Mouse (Mus musculus) MEL (cell line): ENCODE data around the gene Tas2r143. TPM values are rescaled to one million over a fixed set of nuclear protein-coding genes. Genes with fewer than 3 reads are reported as not detected.

Source experiments
- DNase-seq: peaks from one replicate; pipeline ENCODE4 v3.0.0; 2011; ENCODE audit warnings: low read depth, low spot score
- H3K27ac ChIP-seq: 2 replicates; pipeline ENCODE4 v1.5.1; 2012; ENCODE audit warnings: low read depth, mild to moderate bottlenecking, control low read depth, low read length, moderate library complexity; ENCODE audit not compliant: control insufficient read depth
- H3K27me3 ChIP-seq, 2 experiments: fragments of 150-350 bp in 1 of 2; sonication (generic) in 1 of 2; 2 replicates each; pipeline ENCODE4 v1.6.1; 2012; ENCODE audit warnings: low read length in 2 of 2, mild to moderate bottlenecking in 2 of 2, improper control_type of control experiment in 1 of 2, moderate library complexity in 1 of 2; ENCODE audit not compliant: insufficient read depth in 2 of 2, control insufficient read depth in 1 of 2
- H3K36me3 ChIP-seq, 2 experiments: 2 replicates each; pipeline ENCODE4 v1.6.1; 2012 to 2014; ENCODE audit warnings: low read length in 2 of 2, improper control_type of control experiment in 1 of 2, inconsistent platforms in 1 of 2, mild to moderate bottlenecking in 1 of 2; ENCODE audit not compliant: insufficient read depth in 2 of 2, control insufficient read depth in 1 of 2
- H3K4me1 ChIP-seq, 2 experiments: fragments of 150-350 bp in 1 of 2; sonication (generic) in 1 of 2; 2 replicates each; pipeline ENCODE4 v1.6.1; 2012; ENCODE audit warnings: low read length in 2 of 2, improper control_type of control experiment in 1 of 2, mild to moderate bottlenecking in 1 of 2; ENCODE audit not compliant: insufficient read depth in 2 of 2, control insufficient read depth in 1 of 2
- H3K4me3 ChIP-seq, 2 experiments: fragments of 150-350 bp in 1 of 2; sonication (generic) in 1 of 2; 2 replicates each; pipeline ENCODE4 v1.5.1; 2012; ENCODE audit warnings: low read depth in 2 of 2, low read length in 2 of 2, mild to moderate bottlenecking in 2 of 2, moderate library complexity in 2 of 2, control low read depth in 1 of 2, improper control_type of control experiment in 1 of 2; ENCODE audit not compliant: control insufficient read depth in 1 of 2, insufficient read depth in 1 of 2
- H3K79me2 ChIP-seq: 2 replicates; pipeline ENCODE4 v1.6.1; 2012; ENCODE audit warnings: mild to moderate bottlenecking, low read length, moderate library complexity; ENCODE audit not compliant: control insufficient read depth, poor library complexity, insufficient read depth
- H3K9ac ChIP-seq: 2 replicates; pipeline ENCODE4 v1.6.1; 2012; ENCODE audit warnings: low read depth, mild to moderate bottlenecking, control low read depth, low read length, moderate library complexity; ENCODE audit not compliant: control insufficient read depth, poor library complexity, severe bottlenecking
- H3K9me3 ChIP-seq: fragments of 150-350 bp; sonication (generic); replicated peaks from 2 replicates; pipeline ENCODE4 v1.6.1; 2012; ENCODE audit warnings: mild to moderate bottlenecking, low read length, improper control_type of control experiment, moderate library complexity; ENCODE audit not compliant: insufficient read depth
- CHD2 ChIP-seq: IDR thresholded peaks from 2 replicates; pipeline ENCODE4 v1.6.1; 2011; ENCODE audit warnings: low read length, improper control_type of control experiment
- E2F4 ChIP-seq: IDR thresholded peaks from 2 replicates; pipeline ENCODE4 v1.6.1; 2011; ENCODE audit warnings: low read depth, low read length, improper control_type of control experiment, borderline replicate concordance
- EP300 ChIP-seq, 2 experiments: IDR thresholded peaks; 2 replicates each; pipeline ENCODE4 v1.6.1; 2011; ENCODE audit warnings: improper control_type of control experiment in 2 of 2, low read length in 2 of 2, low read depth in 1 of 2, mild to moderate bottlenecking in 1 of 2
- GABPA ChIP-seq: IDR thresholded peaks from 2 replicates; pipeline ENCODE4 v1.6.1; 2012; ENCODE audit warnings: low read depth, mild to moderate bottlenecking, inconsistent platforms, low read length, improper control_type of control experiment, moderate library complexity
- GATA1 ChIP-seq: IDR thresholded peaks from 2 replicates; pipeline ENCODE4 v1.6.1; 2011; ENCODE audit warnings: low read depth, low read length, improper control_type of control experiment
- HCFC1 ChIP-seq: IDR thresholded peaks from 2 replicates; pipeline ENCODE4 v1.6.1; 2012; ENCODE audit warnings: low read depth, mild to moderate bottlenecking, inconsistent platforms, low read length, improper control_type of control experiment, moderate library complexity
- JUND ChIP-seq: IDR thresholded peaks from 2 replicates; pipeline ENCODE4 v1.6.1; 2011; ENCODE audit warnings: low read depth, mild to moderate bottlenecking, improper control_type of control experiment, low read length
- KAT2A ChIP-seq: conservative IDR thresholded peaks from 2 replicates; pipeline ENCODE4 v1.6.1; 2012; ENCODE audit warnings: low read depth, low read length, improper control_type of control experiment, inconsistent platforms
- MAFK ChIP-seq: IDR thresholded peaks from 2 replicates; pipeline ENCODE4 v1.6.1; 2011; ENCODE audit warnings: low read depth, mild to moderate bottlenecking, low read length, improper control_type of control experiment, borderline replicate concordance
- MAX ChIP-seq: IDR thresholded peaks from 2 replicates; pipeline ENCODE4 v1.6.1; 2011; ENCODE audit warnings: low read length, improper control_type of control experiment
- MXI1 ChIP-seq: IDR thresholded peaks from 2 replicates; pipeline ENCODE4 v1.6.1; 2011; ENCODE audit warnings: mild to moderate bottlenecking, low read depth, low read length, improper control_type of control experiment
- MYB ChIP-seq: IDR thresholded peaks from 2 replicates; pipeline ENCODE4 v1.6.1; 2011; ENCODE audit warnings: mild to moderate bottlenecking, low read depth, low read length, improper control_type of control experiment
- MYC ChIP-seq: IDR thresholded peaks from 2 replicates; pipeline ENCODE4 v1.6.1; 2011; ENCODE audit warnings: low read depth, mild to moderate bottlenecking, low read length, improper control_type of control experiment, moderate library complexity
- NRF1 ChIP-seq: IDR thresholded peaks from 2 replicates; pipeline ENCODE4 v1.6.1; 2014; ENCODE audit warnings: low read depth, mild to moderate bottlenecking, inconsistent platforms, low read length, improper control_type of control experiment, moderate library complexity; ENCODE audit not compliant: poor library complexity, insufficient read depth, severe bottlenecking
- POLR2A ChIP-seq, 2 experiments: IDR thresholded peaks; 2 replicates each; pipeline ENCODE4 v1.6.1; 2011 to 2012; ENCODE audit warnings: low read length in 2 of 2, mild to moderate bottlenecking in 2 of 2, control low read depth in 1 of 2, improper control_type of control experiment in 1 of 2, low read depth in 1 of 2, moderate library complexity in 1 of 2; ENCODE audit not compliant: control insufficient read depth in 1 of 2, insufficient read depth in 1 of 2, poor library complexity in 1 of 2
- POLR2AphosphoS5 ChIP-seq: IDR thresholded peaks from 2 replicates; pipeline ENCODE4 v1.6.1; 2012; ENCODE audit warnings: low read depth, borderline replicate concordance, mild to moderate bottlenecking, inconsistent platforms, low read length, moderate library complexity, mixed read lengths
- RAD21 ChIP-seq: IDR thresholded peaks from 2 replicates; pipeline ENCODE4 v1.6.1; 2011; ENCODE audit warnings: mild to moderate bottlenecking, low read depth, low read length, improper control_type of control experiment
- TBP ChIP-seq: IDR thresholded peaks from 2 replicates; pipeline ENCODE4 v1.8.0; 2011; ENCODE audit warnings: low read depth, low read length, improper control_type of control experiment
- TCF12 ChIP-seq: IDR thresholded peaks from 2 replicates; pipeline ENCODE4 v1.6.1; 2014; ENCODE audit warnings: low read depth, mild to moderate bottlenecking, inconsistent platforms, low read length, improper control_type of control experiment, moderate library complexity
- UBTF ChIP-seq: IDR thresholded peaks from 2 replicates; pipeline ENCODE4 v1.6.1; 2012; ENCODE audit warnings: low read depth, mild to moderate bottlenecking, inconsistent platforms, low read length, improper control_type of control experiment, moderate library complexity, borderline replicate concordance; ENCODE audit not compliant: insufficient read depth
- USF1 ChIP-seq: IDR thresholded peaks from 2 replicates; pipeline ENCODE4 v1.6.1; 2014; ENCODE audit warnings: low read depth, mild to moderate bottlenecking, inconsistent platforms, low read length, improper control_type of control experiment, moderate library complexity
- USF2 ChIP-seq, 2 experiments: IDR thresholded peaks; 2 replicates each; pipeline ENCODE4 v1.6.1; 2011 to 2012; ENCODE audit warnings: improper control_type of control experiment in 2 of 2, low read length in 2 of 2, borderline replicate concordance in 1 of 2, inconsistent platforms in 1 of 2, low read depth in 1 of 2, mild to moderate bottlenecking in 1 of 2; ENCODE audit not compliant: insufficient read depth in 1 of 2
- ZMIZ1 ChIP-seq: IDR thresholded peaks from 2 replicates; pipeline ENCODE4 v1.6.1; 2012; ENCODE audit warnings: low read depth, mild to moderate bottlenecking, inconsistent platforms, low read length, improper control_type of control experiment, moderate library complexity
- ZNF384 ChIP-seq: IDR thresholded peaks from 2 replicates; pipeline ENCODE4 v1.6.1; 2012; ENCODE audit warnings: low read depth, mild to moderate bottlenecking, inconsistent platforms, low read length, improper control_type of control experiment
- polyA plus RNA-seq, 2 experiments: library from polyadenylated mRNA; stranded (reverse) in 1 of 2; unstranded in 1 of 2; fragments of >175 nt in 1 of 2; fragments of >200 nt in 1 of 2; gene quantifications; 2 replicates each; pipeline versions ENCODE4 v1.2.1 to v1.2.4; 2012; ENCODE audit warnings: low replicate concordance in 2 of 2, low read depth in 1 of 2; ENCODE audit not compliant: insufficient read length in 2 of 2, insufficient read depth in 1 of 2, missing spikeins in 1 of 2
- total RNA-seq: library from RNA; depleted of rRNA; stranded (reverse); fragments of 300-350 nt; gene quantifications from 2 replicates; pipeline ENCODE4 v1.2.3, GENCODE M21; 2012

Gene Tas2r143
- total and polyA plus RNA-seq, 3 experiments: not detected

GRCm38 (mm10) chr6:42405134-42405533 is 5.1 kb downstream of the Tas2r143 start, which contains the start of gene Tas2r135:
Tas2r135 (plus strand) TSS chr6:42405434.
- Histone ChIP-seq H3K79me2 (no peaks in the 10 kb centered on the region), H3K9ac (no peak within 1 kb of the TSS), H3K27ac (no peak within 1 kb of the TSS), H3K36me3 (no peaks in the 10 kb centered on the region)
- no peak for TF ChIP-seq CHD2
- no peak for TF ChIP-seq ZNF384
- no peak for TF ChIP-seq EP300 (IDR thresholded peaks at IDR 0.05; ENCODE audit: low read depth in 1 of 2, low read length in 2 of 2)
- TF ChIP-seq POLR2A (IDR thresholded peaks at IDR 0.05; ENCODE audit: control insufficient read depth in 1 of 2, insufficient read depth in 1 of 2, low read depth in 1 of 2, low read length in 2 of 2, poor library complexity in 1 of 2): no peak
- TF ChIP-seq POLR2AphosphoS5: no peak
- no peak for TF ChIP-seq MYC
- TF ChIP-seq KAT2A: no peak
- TF ChIP-seq JUND: no peak
- TF ChIP-seq MAX: no peak
- no peak for TF ChIP-seq HCFC1
- TF ChIP-seq GABPA: no peak
- TF ChIP-seq, all 39 proteins: peak for 0
- Histone ChIP-seq H3K4me1 (no peaks in the 10 kb centered on the region), H3K4me3 (no peak within 1 kb of the TSS), H3K9me3 (no peaks in the 10 kb centered on the region), H3K27me3 (no peaks in the 10 kb centered on the region; a peak in 1 of 4 replicates)
- DNase-seq: no peak

DNA sequence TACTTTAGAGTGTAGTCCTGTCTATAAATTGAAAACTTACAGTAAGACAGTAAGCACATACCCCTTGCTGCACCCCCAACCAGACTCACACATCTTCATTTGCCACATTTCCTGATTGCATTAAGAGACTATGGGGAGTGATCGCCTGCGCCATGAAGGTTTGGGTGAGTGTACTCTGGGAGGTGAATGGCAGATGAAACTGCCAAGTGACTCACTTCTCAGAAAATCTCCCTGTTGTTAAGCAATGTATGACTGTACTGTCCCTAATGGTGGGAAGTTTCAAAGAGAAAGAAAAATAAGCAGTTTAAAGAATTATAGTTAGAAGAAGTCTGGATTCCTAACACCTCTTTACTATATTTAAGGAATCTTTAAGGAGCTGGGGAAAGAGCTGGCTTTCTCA is 19.4 kb downstream of the Tas2r143 start:
- H3K9ac ChIP-seq: no peak overlapping the region

DNA sequence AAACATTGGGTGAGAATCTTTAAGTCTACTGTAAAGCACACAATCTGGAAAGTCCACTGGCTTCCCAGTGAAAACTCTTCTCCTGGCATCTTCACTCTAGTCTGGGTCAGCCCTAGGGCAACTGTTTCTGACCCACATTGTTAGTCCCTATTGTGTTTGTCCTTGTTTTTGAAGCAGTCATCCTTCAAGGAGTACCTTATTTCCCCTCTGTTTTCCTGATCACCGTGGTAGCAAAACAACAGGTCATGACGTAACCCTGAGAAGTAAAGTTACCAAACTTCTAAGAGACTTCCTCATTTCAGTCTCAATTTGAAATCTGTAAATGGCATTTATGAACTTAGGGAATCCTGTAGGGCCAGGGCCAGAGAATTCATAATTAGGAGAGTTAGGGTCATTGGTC is 21.4 kb downstream of the Tas2r143 start:
- H3K36me3 ChIP-seq: no peaks in the 10 kb centered on the region
- no peak overlapping the region for H3K27ac ChIP-seq
- H3K4me3 ChIP-seq: no peak overlapping the region
- TF ChIP-seq MAX (no peak), E2F4 (no peak), NRF1 (no peak), MYC (no peak), USF1 (no peak), TBP (no peak), ZMIZ1 (no peak), MXI1 (no peak), MAFK (no peak), GATA1 (no peak), UBTF (no peak), TCF12 (no peak)
- H3K27me3 ChIP-seq: no peaks in the 10 kb centered on the region
- H3K4me1 ChIP-seq: no peaks in the 10 kb centered on the region
- H3K79me2 ChIP-seq: no peaks in the 10 kb centered on the region
- H3K9ac ChIP-seq: no peak overlapping the region
- no peaks in the 10 kb centered on the region for H3K9me3 ChIP-seq
- DNase-seq: no peak

More for the DNA sequence above, 19.4 kb downstream of the Tas2r143 start:
- no peak for DNase-seq
- H3K4me1 ChIP-seq: no peaks in the 10 kb centered on the region
- no peak overlapping the region for H3K27ac ChIP-seq
- no peaks in the 10 kb centered on the region for H3K79me2 ChIP-seq
- H3K36me3 ChIP-seq: no peaks in the 10 kb centered on the region
- H3K9me3 ChIP-seq: no peaks in the 10 kb centered on the region
- no peaks in the 10 kb centered on the region for H3K27me3 ChIP-seq
- no peak overlapping the region for H3K4me3 ChIP-seq
- TF ChIP-seq POLR2A (IDR thresholded peaks at IDR 0.05; ENCODE audit: control insufficient read depth in 1 of 2, insufficient read depth in 1 of 2, low read depth in 1 of 2, low read length in 2 of 2, poor library complexity in 1 of 2) (no peak), TBP (no peak), NRF1 (no peak), GATA1 (no peak), USF1 (no peak), E2F4 (no peak), MYB (no peak), USF2 (IDR thresholded peaks at IDR 0.05; ENCODE audit: borderline replicate concordance in 1 of 2, insufficient read depth in 1 of 2, low read depth in 1 of 2, low read length in 2 of 2) (no peak), RAD21 (no peak), POLR2AphosphoS5 (no peak)
